Mouse (Mus musculus) embryonic facial prominence, embryonic 15.5 days (tissue): Measurements from ENCODE around the gene Gm16867. TPM values are rescaled to one million over a fixed set of nuclear protein-coding genes. Genes with fewer than 3 reads are reported as not detected.
"Not testable (repeated sequence)": the region's sequence is repeated elsewhere in the genome, so short reads cannot be mapped to it uniquely, and the experiment has no call there.

Source experiments
- ATAC-seq: fragments of 200-750 bp; cut with Nextera tagmentation; 2 replicates; pipeline ENCODE4 v1.8.0; 2017; ENCODE audit warnings: low read depth, moderate TSS enrichment; ENCODE audit not compliant: insufficient number of reproducible peaks, low FRiP score, low TSS enrichment
- H3K27ac ChIP-seq: fragments of 300-500 bp; sonication (generic); replicated peaks from 2 replicates; pipeline ENCODE4 v1.5.1; 2015; ENCODE audit warnings: mild to moderate bottlenecking, inconsistent platforms
- H3K27me3 ChIP-seq: fragments of 300-500 bp; sonication (generic); 2 replicates; pipeline ENCODE4 v1.6.1; 2015; ENCODE audit warnings: inconsistent platforms
- H3K36me3 ChIP-seq: fragments of 300-500 bp; sonication (generic); 2 replicates; pipeline ENCODE4 v1.6.1; 2015; ENCODE audit warnings: mild to moderate bottlenecking, inconsistent platforms
- H3K4me1 ChIP-seq: fragments of 300-500 bp; sonication (generic); 2 replicates; pipeline ENCODE4 v1.6.1; 2015; ENCODE audit warnings: inconsistent platforms
- H3K4me2 ChIP-seq: fragments of 300-500 bp; sonication (generic); replicated peaks from 2 replicates; pipeline ENCODE4 v1.6.1; 2015; ENCODE audit warnings: mild to moderate bottlenecking, inconsistent platforms
- H3K4me3 ChIP-seq: fragments of 300-500 bp; sonication (generic); replicated peaks from 2 replicates; pipeline ENCODE4 v1.5.1; 2015; ENCODE audit warnings: mild to moderate bottlenecking, inconsistent platforms
- H3K9ac ChIP-seq: fragments of 300-500 bp; sonication (generic); 2 replicates; pipeline ENCODE4 v1.6.1; 2015; ENCODE audit warnings: inconsistent platforms
- H3K9me3 ChIP-seq: fragments of 300-500 bp; sonication (generic); replicated peaks from 2 replicates; pipeline ENCODE4 v1.6.1; 2016; ENCODE audit warnings: inconsistent platforms
- WGBS: fragments of 180-500 bp; shearing (Covaris S2); methylation state at CpG from one replicate; pipeline ENCODE4 v1.1.7; 2015; 5-methylcytosine and 5-hydroxymethylcytosine counted together
- polyA plus RNA-seq: library from polyadenylated mRNA; unstranded; fragments of >200 nt; fragmentation: Nextera tagmentation; extraction: Ambion mirVana; gene quantifications from 2 replicates; pipeline ENCODE4 v1.2.1, GENCODE M21; 2015

Gene Gm16867
- polyA plus RNA-seq, 1 experiment from 2014 or later = not detected

- H3K4me2 ChIP-seq, ATAC-seq: not testable (repeated sequence)
Measured at GRCm38 (mm10) chr14:69457691-69458090, 45.5 kb downstream of the Gm16867 start.

GRCm38 (mm10) chr14:69454640-69455039 is 48.5 kb downstream of the Gm16867 start:
- not testable (repeated sequence) for ATAC-seq, H3K4me2 ChIP-seq
- no CpG with 5 or more reads among the region's 9 CpGs for WGBS

More at GRCm38 (mm10) chr14:69457691-69458090, 45.5 kb downstream of the Gm16867 start:
- no CpG with 5 or more reads among the region's 5 CpGs for WGBS
- H3K4me1 ChIP-seq, H3K27me3 ChIP-seq, H3K9me3 ChIP-seq, H3K27ac ChIP-seq, H3K4me3 ChIP-seq, H3K36me3 ChIP-seq, H3K9ac ChIP-seq: not testable (repeated sequence)

GRCm38 (mm10) chr14:69448845-69449244 is 54.3 kb downstream of the Gm16867 start:
- H3K4me3 ChIP-seq, H3K9me3 ChIP-seq, H3K9ac ChIP-seq, H3K27me3 ChIP-seq, H3K36me3 ChIP-seq, H3K4me1 ChIP-seq, ATAC-seq, H3K4me2 ChIP-seq, H3K27ac ChIP-seq: not testable (repeated sequence)
- no CpG with 5 or more reads among the region's 10 CpGs for WGBS

More at GRCm38 (mm10) chr14:69454640-69455039, 48.5 kb downstream of the Gm16867 start:
- H3K27me3 ChIP-seq, H3K4me3 ChIP-seq, H3K27ac ChIP-seq, H3K4me1 ChIP-seq, H3K9me3 ChIP-seq, H3K9ac ChIP-seq, H3K36me3 ChIP-seq: not testable (repeated sequence)

GRCm38 (mm10) chr14:69447006-69447405 is 56.2 kb downstream of the Gm16867 start:
- not testable (repeated sequence) for H3K36me3 ChIP-seq, H3K9ac ChIP-seq, H3K9me3 ChIP-seq, H3K4me1 ChIP-seq, H3K27ac ChIP-seq, H3K4me3 ChIP-seq, ATAC-seq, H3K27me3 ChIP-seq, H3K4me2 ChIP-seq
- WGBS = no CpG with 5 or more reads among the region's 1 CpGs

- WGBS = no CpG with 5 or more reads among the region's 7 CpGs
- H3K9ac ChIP-seq, H3K4me2 ChIP-seq, H3K4me3 ChIP-seq, H3K4me1 ChIP-seq, H3K9me3 ChIP-seq, H3K27me3 ChIP-seq, H3K27ac ChIP-seq, H3K36me3 ChIP-seq: not testable (repeated sequence)
- ATAC-seq = peak; percentile 90
Measured at GRCm38 (mm10) chr14:69443092-69443692, 60.0 kb downstream of the Gm16867 start.

- not testable (repeated sequence) for H3K4me3 ChIP-seq, H3K36me3 ChIP-seq, H3K27me3 ChIP-seq, H3K4me2 ChIP-seq, ATAC-seq, H3K27ac ChIP-seq, H3K9me3 ChIP-seq, H3K9ac ChIP-seq, H3K4me1 ChIP-seq
- WGBS = no CpG with 5 or more reads among the region's 7 CpGs
Measured at GRCm38 (mm10) chr14:69440955-69441354, 62.2 kb downstream of the Gm16867 start.

GRCm38 (mm10) chr14:69438678-69439214 is 64.4 kb downstream of the Gm16867 start:
- not testable (repeated sequence) for H3K27ac ChIP-seq, H3K4me3 ChIP-seq, H3K4me2 ChIP-seq, H3K27me3 ChIP-seq, H3K9ac ChIP-seq, H3K4me1 ChIP-seq, H3K36me3 ChIP-seq, H3K9me3 ChIP-seq
- WGBS = no CpG with 5 or more reads among the region's 7 CpGs
- 0 out of 2 replicates have a peak, but pooled peaks have one; percentile 34 for ATAC-seq

GRCm38 (mm10) chr14:69421003-69421402 is 82.2 kb downstream of the Gm16867 start:
- peak; percentile 79 for ATAC-seq
- not testable (repeated sequence) for H3K4me1 ChIP-seq, H3K4me3 ChIP-seq, H3K27me3 ChIP-seq, H3K27ac ChIP-seq, H3K4me2 ChIP-seq, H3K9me3 ChIP-seq, H3K9ac ChIP-seq, H3K36me3 ChIP-seq
- WGBS = no CpG with 5 or more reads among the region's 7 CpGs

GRCm38 (mm10) chr14:69417545-69417944 is 85.6 kb downstream of the Gm16867 start:
- H3K27me3 ChIP-seq, H3K4me3 ChIP-seq, H3K9ac ChIP-seq, H3K4me2 ChIP-seq, ATAC-seq, H3K27ac ChIP-seq, H3K9me3 ChIP-seq, H3K36me3 ChIP-seq, H3K4me1 ChIP-seq: not testable (repeated sequence)
- WGBS = no CpG with 5 or more reads among the region's 7 CpGs

Other genes with a start within 250 kb of the Gm16867 start
- gene Synb, start 209.1 kb downstream of the Gm16867 start, polyA plus RNA-seq = 0.16 TPM in 1 of 2 replicates, not detected in the other
- 0.11 TPM in 1 of 2 replicates, not detected in the other for gene Gm27179, start 9.2 kb upstream of the Gm16867 start, polyA plus RNA-seq
- 19.0 and 19.2 TPM in 2 replicates for gene Entpd4b, start 52.1 kb upstream of the Gm16867 start, polyA plus RNA-seq